Mouse (Mus musculus) heart, adult 2 months (tissue): ENCODE data around the gene Ehbp1. TPM values are rescaled to one million over a fixed set of nuclear protein-coding genes. Genes with fewer than 3 reads are reported as not detected.

Experiments
- DNase-seq, 2 experiments: peaks; one replicate each; pipeline ENCODE4 v3.0.0; 2021
- H3K27ac ChIP-seq: fragments of 200-600 bp; 2 replicates; pipeline ENCODE4 v1.8.1; 2022
- H3K27me3 ChIP-seq: fragments of 200-500 bp; 2 replicates; pipeline ENCODE4 v1.6.1; 2012; ENCODE audit warnings: mild to moderate bottlenecking, low read length, inconsistent platforms, mixed read lengths; ENCODE audit not compliant: control insufficient read depth, insufficient read depth
- H3K36me3 ChIP-seq: fragments of 200-500 bp; 2 replicates; pipeline ENCODE4 v1.6.1; 2012; ENCODE audit warnings: low read length, inconsistent platforms; ENCODE audit not compliant: control insufficient read depth, insufficient read depth
- H3K4me1 ChIP-seq: fragments of 200-500 bp; 2 replicates; pipeline ENCODE4 v1.6.1; 2011; ENCODE audit warnings: low read length; ENCODE audit not compliant: control insufficient read depth, insufficient read depth
- H3K4me3 ChIP-seq: fragments of 200-600 bp; 2 replicates; pipeline ENCODE4 v1.8.1; 2022
- H3K79me2 ChIP-seq: fragments of 200-500 bp; replicated peaks from 2 replicates; pipeline ENCODE4 v1.6.1; 2012; ENCODE audit warnings: mild to moderate bottlenecking, inconsistent platforms, low read length, moderate library complexity, mixed read lengths; ENCODE audit not compliant: control insufficient read depth, insufficient read depth
- H3K9ac ChIP-seq: fragments of 200-500 bp; 2 replicates; pipeline ENCODE4 v1.6.1; 2012; ENCODE audit warnings: low read depth, mild to moderate bottlenecking, control low read depth, inconsistent platforms, low read length, mixed read lengths
- CTCF ChIP-seq: fragments of 200-600 bp; IDR thresholded peaks from 2 replicates; pipeline ENCODE4 v1.8.1; 2022; ENCODE audit warnings: antibody characterized with exemption, mild to moderate bottlenecking, moderate library complexity
- EP300 ChIP-seq: fragments of 200-500 bp; IDR thresholded peaks from 2 replicates; pipeline ENCODE4 v1.6.1; 2011; ENCODE audit warnings: low read depth, low read length, control low read depth; ENCODE audit not compliant: insufficient read depth
- POLR2A ChIP-seq: fragments of 200-500 bp; IDR thresholded peaks from 2 replicates; pipeline ENCODE4 v1.6.1; 2011; ENCODE audit warnings: mild to moderate bottlenecking, low read depth, low read length, control low read depth; ENCODE audit not compliant: insufficient read depth
- WGBS: fragments of 180-500 bp; shearing (Covaris S2); methylation state at CpG from one replicate; pipeline ENCODE4 v1.1.7; 2018; 5-methylcytosine and 5-hydroxymethylcytosine counted together
- intact Hi-C: fragments of 180-260 bp; cut with DNase I; formaldehyde crosslinking; loops from one replicate; pipeline ENCODE4 v1.15.1; 2025
- polyA plus RNA-seq: library from polyadenylated mRNA; depleted of rRNA; stranded (reverse); fragments of >200 nt; gene quantifications from 2 replicates; pipeline ENCODE4 v1.2.3, GENCODE M21; 2012
- total RNA-seq, 2 experiments: library from RNA; stranded (reverse); gene quantifications; 2 replicates each; pipeline ENCODE4 v1.2.3; 2021

The Ehbp1 gene
- total and polyA plus RNA-seq, 3 experiments: 21.3 to 133 (median 111) TPM

DNA sequence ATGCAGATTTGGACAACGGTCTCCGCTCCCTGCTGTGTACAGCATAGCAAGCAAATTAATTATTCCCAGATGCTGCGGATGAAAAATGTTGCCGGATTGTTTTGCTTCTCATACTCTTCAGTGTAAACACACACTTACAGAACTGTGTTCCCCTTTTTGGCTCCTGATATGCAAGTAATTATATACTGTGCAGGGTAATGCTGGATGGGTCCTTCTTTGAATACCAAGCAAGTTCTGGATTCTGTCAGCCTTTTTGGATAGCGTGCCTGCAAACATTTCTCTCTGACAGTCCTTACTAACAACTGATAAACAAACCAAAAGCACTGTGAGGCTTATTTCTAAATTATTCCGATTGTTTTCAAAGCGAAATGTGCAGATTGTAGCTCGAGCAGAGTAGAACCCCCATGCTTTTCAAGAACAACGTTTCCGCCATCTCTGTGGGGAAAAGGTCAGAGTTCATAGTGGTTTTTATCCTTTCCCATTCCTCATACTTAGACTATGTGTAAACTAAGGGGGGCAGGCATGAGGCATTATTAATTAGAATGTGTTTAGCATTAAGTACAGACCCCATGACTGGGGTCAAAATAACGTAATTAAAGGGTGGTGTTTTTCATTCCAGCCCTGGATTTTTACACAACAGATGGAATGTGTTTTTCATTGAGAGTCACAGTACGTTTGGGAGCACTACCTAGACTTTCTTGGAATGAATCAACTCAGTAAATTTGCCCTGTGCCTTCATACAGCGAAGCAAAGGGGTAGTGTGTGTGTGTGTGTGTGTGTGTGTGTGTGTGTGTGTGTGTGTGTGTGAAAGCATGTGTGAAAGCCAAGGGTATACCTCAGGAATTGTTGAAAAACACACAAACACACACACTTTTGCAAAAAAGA is 5.8 kb upstream of the Ehbp1 start:
- Histone ChIP-seq H3K4me1 (no peaks in the 10 kb centered on the region; the same call in 1 of the 2 replicates), H3K9ac (no peak overlapping the region), H3K4me3 (no peak overlapping the region), H3K79me2 (no peaks in the 10 kb centered on the region), H3K27me3 (no peaks in the 10 kb centered on the region), H3K27ac (no peak overlapping the region), H3K36me3 (no peaks in the 10 kb centered on the region)
- no peak for DNase-seq
- WGBS: 59% methylated on average over 13 of the region's 13 CpGs
- intact Hi-C loops: no loop called here
- TF ChIP-seq CTCF (no peak), EP300 (no peak), POLR2A (no peak)

DNA sequence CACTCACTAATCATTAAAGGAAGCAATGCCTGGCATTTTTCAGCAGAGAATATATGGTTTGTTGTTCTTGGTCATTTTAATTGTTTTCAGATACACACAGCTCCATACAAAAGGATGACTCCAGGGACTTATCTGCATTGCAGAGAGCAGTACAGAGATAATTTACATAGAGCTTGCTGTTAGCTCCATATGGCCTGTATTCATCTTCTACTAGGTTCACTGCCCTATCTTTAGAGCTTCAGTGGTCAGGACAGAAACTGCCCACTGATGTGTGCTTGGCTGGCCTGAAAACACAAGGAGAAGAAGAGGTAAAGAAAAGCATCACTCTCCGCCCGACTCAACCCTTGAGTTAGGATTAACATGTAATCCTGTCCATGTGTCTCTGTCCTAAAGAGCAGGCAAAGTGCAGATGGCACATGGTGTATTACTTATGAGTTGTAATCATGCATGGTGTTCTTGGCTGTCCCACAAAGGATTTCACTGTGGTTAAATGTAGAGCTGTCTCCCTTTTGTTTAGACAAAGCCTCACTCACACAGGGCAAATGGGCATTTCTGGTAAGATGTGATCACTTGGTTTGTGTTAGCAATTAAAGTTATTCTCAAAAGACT is 14.7 kb downstream of the Ehbp1 start:
- no peak for DNase-seq
- H3K27me3 ChIP-seq: no peaks in the 10 kb centered on the region
- WGBS: 90% methylated on average over 2 of the region's 2 CpGs
- H3K9ac ChIP-seq: no peak overlapping the region
- no peaks in the 10 kb centered on the region for H3K79me2 ChIP-seq
- intact Hi-C loops: no loop called here
- no peaks in the 10 kb centered on the region for H3K4me1 ChIP-seq
- TF ChIP-seq CTCF (no peak), EP300 (no peak), POLR2A (no peak)
- no peak overlapping the region for H3K4me3 ChIP-seq
- H3K36me3 ChIP-seq: no peaks in the 10 kb centered on the region
- H3K27ac ChIP-seq: no peak overlapping the region

DNA sequence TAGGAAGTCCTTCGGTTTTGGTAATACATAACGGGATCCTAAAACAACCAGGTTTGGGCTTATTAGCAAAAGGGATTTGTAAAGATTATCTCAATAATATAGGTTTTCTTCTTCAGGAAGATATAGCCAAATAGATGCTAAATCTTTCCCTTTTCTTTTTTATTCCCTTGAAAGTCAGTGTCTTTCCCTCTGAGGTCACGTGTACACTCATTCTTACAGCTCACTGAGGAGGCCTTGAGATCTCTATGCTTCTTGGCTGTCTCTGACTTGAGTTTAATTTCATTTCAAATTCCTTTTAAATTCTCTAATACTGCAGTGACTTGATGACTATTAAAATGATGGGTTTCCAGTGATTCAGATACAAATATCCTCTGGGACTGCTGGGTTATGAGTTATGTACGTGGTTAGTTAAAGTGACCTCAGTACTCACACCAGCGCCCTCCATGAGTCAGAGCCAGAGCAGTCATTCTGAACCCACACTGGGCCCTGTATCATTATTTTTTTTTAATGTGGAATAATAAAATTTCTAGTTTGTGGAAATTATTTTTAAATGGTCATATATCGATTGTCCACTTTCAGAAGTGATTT is 24.2 kb downstream of the Ehbp1 start:
- Histone ChIP-seq H3K4me3 (no peak overlapping the region), H3K36me3 (no peaks in the 10 kb centered on the region), H3K27ac (no peak overlapping the region), H3K9ac (no peak overlapping the region), H3K27me3 (no peaks in the 10 kb centered on the region), H3K4me1 (no peaks in the 10 kb centered on the region), H3K79me2 (no peaks in the 10 kb centered on the region)
- WGBS: 85% methylated on average over 6 of the region's 6 CpGs
- intact Hi-C loops: loop anchor here (10.0 kb wide), 1 partner anchor 297 kb away; no protein-coding TSS in a partner anchor
- no peak for DNase-seq
- TF ChIP-seq CTCF: no peak
- no peak for TF ChIP-seq POLR2A
- no peak for TF ChIP-seq EP300

DNA sequence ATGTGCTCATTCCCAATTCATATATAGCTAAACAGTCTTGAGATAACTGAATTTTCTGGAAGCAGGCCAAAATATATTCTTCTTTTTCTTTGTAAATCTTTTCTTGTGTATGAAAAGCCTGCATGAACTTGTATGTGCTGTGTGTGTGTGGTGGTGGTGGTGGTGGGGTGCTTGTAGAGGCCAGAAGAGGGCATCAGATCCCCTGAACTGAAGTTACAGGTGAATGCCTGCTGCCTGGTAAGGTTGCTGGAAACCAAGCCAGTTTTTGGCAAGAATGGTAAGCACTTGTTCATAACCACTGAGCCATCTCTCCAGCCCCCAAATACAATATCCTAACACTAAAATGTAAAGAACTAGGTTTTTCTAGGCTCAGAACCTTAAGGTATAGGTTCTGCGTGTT is 26.3 kb downstream of the Ehbp1 start:
- 86% methylated on average over 1 of the region's 1 CpGs for WGBS
- Histone ChIP-seq H3K36me3 (no peaks in the 10 kb centered on the region), H3K27me3 (no peaks in the 10 kb centered on the region), H3K27ac (no peak overlapping the region), H3K79me2 (no peaks in the 10 kb centered on the region), H3K4me3 (no peak overlapping the region), H3K9ac (no peak overlapping the region), H3K4me1 (no peaks in the 10 kb centered on the region)
- intact Hi-C loops: loop anchor here (10.0 kb wide), 1 partner anchor 299 kb away; no protein-coding TSS in a partner anchor
- TF ChIP-seq POLR2A: no peak
- no peak for TF ChIP-seq EP300
- no peak; the same call in 1 of the 2 replicates for TF ChIP-seq CTCF
- no peak for DNase-seq

DNA sequence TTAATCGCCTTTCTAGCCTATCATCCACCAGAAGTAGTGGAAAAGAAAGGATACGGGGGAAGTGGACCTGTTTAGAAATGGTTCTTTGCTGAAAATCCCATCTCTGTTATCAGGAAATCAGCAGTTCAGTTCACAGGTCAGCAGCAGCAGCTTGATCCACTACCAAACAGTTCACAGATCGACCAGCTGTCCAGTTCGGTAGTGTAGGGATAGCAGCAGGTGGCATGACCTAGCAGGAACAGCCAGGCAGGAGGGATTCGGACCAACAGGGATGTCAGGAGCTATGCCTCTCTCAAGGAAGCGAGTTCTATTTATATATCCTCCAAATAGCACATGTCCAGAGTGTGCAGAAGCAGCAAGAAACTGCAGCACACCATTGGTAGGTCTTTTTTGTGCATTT is 40.9 kb downstream of the Ehbp1 start:
- intact Hi-C loops: no loop called here
- H3K4me3 ChIP-seq: no peak overlapping the region
- no peaks in the 10 kb centered on the region for H3K27me3 ChIP-seq
- TF ChIP-seq CTCF (no peak), POLR2A (no peak), EP300 (no peak)
- no peak overlapping the region for H3K9ac ChIP-seq
- DNase-seq: no peak
- no peaks in the 10 kb centered on the region for H3K36me3 ChIP-seq
- no peaks in the 10 kb centered on the region for H3K79me2 ChIP-seq
- no peaks in the 10 kb centered on the region for H3K4me1 ChIP-seq
- H3K27ac ChIP-seq: no peak overlapping the region
- WGBS: 67% methylated on average over 6 of the region's 6 CpGs

DNA sequence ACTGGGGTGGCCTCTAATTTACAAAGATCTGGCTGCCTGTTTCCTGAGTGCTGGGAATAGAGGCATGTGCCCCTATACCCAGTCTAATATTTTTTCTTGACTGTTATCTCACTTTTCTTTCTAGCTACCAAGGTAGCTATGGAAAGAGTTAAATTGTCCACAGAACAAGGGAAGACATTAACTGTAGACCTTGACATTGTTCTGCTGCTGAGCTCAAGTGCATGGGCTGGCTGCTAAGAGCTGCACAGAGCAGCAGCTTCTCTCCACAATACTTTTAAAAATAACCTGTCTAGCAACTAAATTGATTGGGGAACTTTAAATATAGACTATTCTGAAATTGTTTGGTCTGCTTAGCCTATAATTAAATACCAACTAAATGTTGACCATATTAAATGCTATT is 52.9 kb downstream of the Ehbp1 start:
- intact Hi-C loops: loop anchor here (5.0 kb wide), 3 partner anchors 47 to 688 kb away; partner anchors contain the start of gene Tmem17
- peaks cover 7% of the 10 kb centered on the region for H3K4me1 ChIP-seq
- DNase-seq: no peak
- TF ChIP-seq POLR2A: no peak
- no peak for TF ChIP-seq EP300
- H3K27me3 ChIP-seq: no peaks in the 10 kb centered on the region
- no peaks in the 10 kb centered on the region for H3K79me2 ChIP-seq
- H3K4me3 ChIP-seq: no peak overlapping the region
- no peaks in the 10 kb centered on the region; the same call in 1 of the 2 replicates for H3K36me3 ChIP-seq
- no peak overlapping the region for H3K27ac ChIP-seq
- no peak overlapping the region for H3K9ac ChIP-seq
